Mouse (Mus musculus) lung, embryonic 15.5 days (tissue): ENCODE results near the gene Kirrel. TPM values are rescaled to one million over a fixed set of nuclear protein-coding genes. Genes with fewer than 3 reads are reported as not detected.
A peak's percentile ranks its signal among the peaks of the same experiment; 100 is the strongest.

Experiments used
- ATAC-seq: fragments of 200-750 bp; cut with Nextera tagmentation; 2 replicates; pipeline ENCODE4 v1.8.0; 2017; ENCODE audit warnings: moderate number of reproducible peaks, borderline replicate concordance; ENCODE audit not compliant: low FRiP score, low TSS enrichment; ENCODE audit errors: extremely low read depth
- H3K27ac ChIP-seq: fragments of 300-500 bp; sonication (generic); 2 replicates; pipeline ENCODE4 v1.5.1; 2015; ENCODE audit warnings: moderate library complexity, mild to moderate bottlenecking, inconsistent platforms
- H3K27me3 ChIP-seq: fragments of 300-500 bp; sonication (generic); 2 replicates; pipeline ENCODE4 v1.6.1; 2015; ENCODE audit warnings: inconsistent platforms
- H3K36me3 ChIP-seq: fragments of 300-500 bp; sonication (generic); 2 replicates; pipeline ENCODE4 v1.6.1; 2015; ENCODE audit warnings: inconsistent platforms
- H3K4me1 ChIP-seq: fragments of 300-500 bp; sonication (generic); 2 replicates; pipeline ENCODE4 v1.6.1; 2015; ENCODE audit warnings: inconsistent platforms
- H3K4me2 ChIP-seq: fragments of 300-500 bp; sonication (generic); 2 replicates; pipeline ENCODE4 v1.6.1; 2015; ENCODE audit warnings: inconsistent platforms, mild to moderate bottlenecking, moderate library complexity
- H3K4me3 ChIP-seq: fragments of 300-500 bp; sonication (generic); 2 replicates; pipeline ENCODE4 v1.5.1; 2015; ENCODE audit warnings: mild to moderate bottlenecking, inconsistent platforms
- H3K9ac ChIP-seq: fragments of 300-500 bp; sonication (generic); 2 replicates; pipeline ENCODE4 v1.6.1; 2015; ENCODE audit warnings: inconsistent platforms
- H3K9me3 ChIP-seq: fragments of 300-500 bp; sonication (generic); 2 replicates; pipeline ENCODE4 v1.6.1; 2016; ENCODE audit warnings: inconsistent platforms
- WGBS: fragments of 180-500 bp; shearing (Covaris S2); methylation state at CpG from one replicate; pipeline ENCODE4 v1.1.7; 2015; 5-methylcytosine and 5-hydroxymethylcytosine counted together
- polyA plus RNA-seq: library from polyadenylated mRNA; unstranded; fragments of >200 nt; fragmentation: Nextera tagmentation; extraction: Ambion mirVana; gene quantifications from 2 replicates; pipeline ENCODE4 v1.2.1, GENCODE M21; 2015

Gene Kirrel
- polyA plus RNA-seq, 1 experiment from 2014 or later = 20.7 TPM

DNA sequence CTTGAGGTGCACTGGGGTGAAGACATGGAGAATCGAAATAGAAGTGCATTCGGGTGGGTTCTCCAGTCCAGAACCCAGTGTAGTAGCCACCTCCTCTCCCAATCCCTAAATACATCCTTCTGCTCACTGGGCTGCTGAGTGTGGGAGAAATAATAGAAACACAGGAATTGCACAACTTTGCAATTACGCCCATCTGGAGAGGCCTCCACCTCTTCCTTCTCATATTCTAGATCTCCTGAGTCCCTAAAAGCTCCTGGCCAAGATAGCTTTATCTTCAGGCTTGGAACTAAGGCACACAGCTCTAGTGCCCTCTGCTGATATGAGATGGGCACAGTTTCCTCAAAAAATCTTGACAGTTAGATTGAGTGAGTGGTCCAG, 880 bp upstream of the Kirrel start:
- 32% methylated on average over 3 of the region's 3 CpGs for WGBS
- no peak for ATAC-seq
- Histone ChIP-seq H3K36me3 (no peaks in the 10 kb centered on the region), H3K4me2 (peak overlapping the region; percentile 85), H3K4me1 (peaks cover 37% of the 10 kb centered on the region), H3K4me3 (peak overlapping the region; percentile 75; the same call in 1 of the 2 replicates), H3K27me3 (no peaks in the 10 kb centered on the region), H3K9me3 (no peaks in the 10 kb centered on the region), H3K27ac (peak overlapping the region; percentile 91), H3K9ac (no peak overlapping the region)

DNA sequence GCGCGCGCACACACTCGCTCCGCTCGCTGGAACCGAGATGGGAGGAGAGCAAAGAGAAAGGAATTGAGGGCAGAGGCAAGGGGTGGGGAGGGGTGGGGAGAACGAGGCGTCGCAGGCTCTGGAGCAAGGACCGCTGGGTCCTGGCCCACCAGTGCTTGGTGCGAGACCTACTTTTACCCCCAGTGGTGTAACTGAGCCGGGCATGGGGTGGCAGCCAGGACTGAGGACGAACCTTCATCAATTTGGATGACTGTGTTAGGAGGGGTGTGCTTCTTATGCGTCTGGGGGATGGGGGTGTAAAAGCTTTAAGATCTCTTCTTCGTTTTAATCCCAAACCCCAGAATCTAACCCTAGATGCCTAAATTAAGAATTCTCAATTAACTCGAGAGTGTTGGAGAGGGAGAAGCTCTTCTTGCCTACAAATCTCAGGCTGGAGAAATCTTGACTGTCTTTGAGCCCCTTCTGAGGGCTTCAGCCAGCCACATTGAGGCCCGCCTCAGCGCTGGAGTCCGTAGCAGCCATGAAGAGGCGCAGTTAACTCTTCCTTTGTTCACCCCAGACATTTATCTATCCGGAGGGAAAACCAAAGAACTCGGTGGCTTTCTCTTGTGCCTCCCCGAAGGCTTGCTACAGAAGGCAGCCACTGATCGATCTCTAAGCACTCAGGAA, 356 bp upstream of the Kirrel start:
- Histone ChIP-seq H3K9me3 (no peaks in the 10 kb centered on the region), H3K4me2 (peak overlapping the region; percentile 85), H3K9ac (peak overlapping the region; percentile 68), H3K4me3 (peak overlapping the region; percentile 75), H3K36me3 (no peaks in the 10 kb centered on the region), H3K4me1 (peaks cover 41% of the 10 kb centered on the region), H3K27ac (peak overlapping the region; percentile 91), H3K27me3 (no peaks in the 10 kb centered on the region)
- WGBS = under 1% methylated on average over 25 of the region's 25 CpGs
- ATAC-seq = no peak; the same call in 1 of the 2 replicates

- H3K4me3 ChIP-seq = peak overlapping the region; percentile 75
- WGBS = 0% methylated on average over 8 of the region's 8 CpGs
- peaks cover 53% of the 10 kb centered on the region for H3K4me1 ChIP-seq
- H3K9ac ChIP-seq = peak overlapping the region; percentile 68
- H3K27ac ChIP-seq = peak overlapping the region; percentile 91
- H3K27me3 ChIP-seq = no peaks in the 10 kb centered on the region
- H3K36me3 ChIP-seq = no peaks in the 10 kb centered on the region
- ATAC-seq = no peak
- no peaks in the 10 kb centered on the region for H3K9me3 ChIP-seq
- peak overlapping the region; percentile 85 for H3K4me2 ChIP-seq
Observed at GRCm38 (mm10) chr3:87173486-87174085, 961 bp downstream of the Kirrel start.

DNA sequence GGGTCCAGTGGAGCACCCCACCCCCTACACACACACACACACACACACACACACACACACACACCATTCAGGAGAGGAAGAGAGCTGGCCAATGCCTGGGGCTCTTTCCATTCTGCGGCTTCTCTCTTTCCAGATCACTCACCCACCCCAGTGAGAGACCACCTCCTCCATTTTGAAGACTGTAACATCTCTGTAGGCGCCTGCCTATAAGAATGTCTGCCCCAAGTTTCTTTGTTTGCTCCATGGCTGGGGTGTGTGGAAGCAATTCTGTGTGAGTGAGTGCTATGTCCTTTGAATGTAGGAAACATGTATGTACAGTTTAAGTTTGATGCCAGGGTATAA, 1.5 kb downstream of the Kirrel start:
- Histone ChIP-seq H3K36me3 (no peaks in the 10 kb centered on the region), H3K27ac (peak overlapping the region; percentile 91), H3K4me3 (peak overlapping the region; percentile 75), H3K4me1 (peaks cover 57% of the 10 kb centered on the region), H3K9me3 (no peaks in the 10 kb centered on the region), H3K27me3 (no peaks in the 10 kb centered on the region), H3K9ac (peak overlapping the region; percentile 68), H3K4me2 (peak overlapping the region; percentile 85)
- WGBS = 3% methylated on average over 2 of the region's 2 CpGs
- ATAC-seq = no peak

DNA sequence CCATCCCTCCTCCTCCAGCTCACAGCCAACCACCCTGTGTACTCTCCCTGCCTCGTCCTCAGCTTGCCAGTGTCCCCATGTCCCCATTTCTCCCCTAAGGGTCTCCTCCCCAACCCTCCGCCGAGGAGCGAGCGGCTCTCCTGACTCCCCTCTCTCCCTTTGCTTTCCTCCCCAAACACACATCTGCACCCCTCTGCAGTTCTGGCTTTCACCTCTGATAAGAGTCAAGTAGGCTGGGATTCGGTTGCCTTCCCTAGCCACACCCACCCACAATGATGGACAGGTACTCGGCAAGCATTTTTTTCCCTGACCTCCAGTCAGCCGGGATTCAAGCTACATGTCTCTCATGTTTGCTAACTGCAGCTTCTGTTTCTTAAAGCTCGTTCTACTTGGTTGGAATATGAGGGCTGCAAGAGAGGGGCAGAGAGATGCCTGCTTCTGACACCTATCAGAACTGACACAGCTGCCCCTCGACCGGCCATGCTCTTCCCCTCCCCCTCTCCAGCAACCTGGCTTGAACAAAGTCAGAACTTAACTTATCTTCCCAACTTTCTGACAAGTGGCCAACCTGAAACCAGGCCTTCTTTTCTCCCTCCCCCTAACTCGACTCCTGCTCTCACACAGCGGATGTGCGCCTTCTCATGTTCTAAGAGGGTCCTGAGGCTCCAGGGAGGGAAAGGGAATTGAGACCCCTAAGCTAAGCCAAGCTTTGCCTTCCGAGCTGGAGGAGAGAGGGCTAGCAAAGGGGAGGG, 2.0 kb downstream of the Kirrel start:
- Histone ChIP-seq H3K9me3 (no peaks in the 10 kb centered on the region), H3K27me3 (no peaks in the 10 kb centered on the region), H3K36me3 (no peaks in the 10 kb centered on the region), H3K4me3 (peak overlapping the region; percentile 75), H3K4me1 (peaks cover 59% of the 10 kb centered on the region), H3K9ac (peak overlapping the region; percentile 68), H3K27ac (peak overlapping the region; percentile 91), H3K4me2 (peak overlapping the region; percentile 85)
- ATAC-seq = no peak
- WGBS = under 1% methylated on average over 14 of the region's 15 CpGs

GRCm38 (mm10) chr3:87171201-87172100, 3.1 kb downstream of the Kirrel start:
- Histone ChIP-seq H3K27me3 (no peaks in the 10 kb centered on the region), H3K4me1 (peaks cover 62% of the 10 kb centered on the region), H3K27ac (peak overlapping the region; percentile 91; the same call in 1 of the 2 replicates)

DNA sequence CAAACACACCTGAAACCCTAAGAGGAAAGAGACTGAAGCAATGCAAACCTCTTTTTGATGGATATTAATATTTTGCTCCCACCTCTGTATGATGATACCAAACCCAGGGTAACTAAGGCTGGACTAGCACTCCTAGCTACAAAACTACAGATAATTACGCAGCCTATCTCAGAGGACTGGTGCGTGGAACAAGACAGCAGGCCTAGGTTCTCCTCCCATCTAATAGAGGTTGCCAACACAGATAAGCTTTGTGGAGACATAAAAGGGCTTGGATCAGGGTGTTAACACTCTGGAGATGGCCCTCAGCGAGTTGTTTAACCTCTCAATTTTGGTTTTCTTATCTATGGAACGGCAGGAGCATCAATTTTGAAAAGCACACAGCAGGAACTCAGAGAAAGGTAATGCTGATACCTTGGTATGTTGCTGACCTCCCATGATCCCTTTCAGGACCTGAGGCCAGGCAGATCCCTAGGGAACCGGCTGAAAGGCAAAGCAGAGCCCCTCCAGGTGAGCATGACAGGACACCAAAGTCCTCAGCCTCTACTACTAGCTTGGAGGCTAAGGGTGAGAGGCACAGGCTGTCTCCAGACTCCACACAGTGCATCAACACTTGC, 5.0 kb downstream of the Kirrel start:
- WGBS = 41% methylated on average over 5 of the region's 5 CpGs
- H3K4me2 ChIP-seq = no peak overlapping the region
- no peaks in the 10 kb centered on the region for H3K9me3 ChIP-seq
- no peak overlapping the region for H3K4me3 ChIP-seq
- no peak overlapping the region for H3K9ac ChIP-seq
- no peak for ATAC-seq
- H3K27ac ChIP-seq = no peak overlapping the region
- H3K36me3 ChIP-seq = no peaks in the 10 kb centered on the region
- H3K4me1 ChIP-seq = peaks cover 67% of the 10 kb centered on the region
- no peaks in the 10 kb centered on the region for H3K27me3 ChIP-seq

More at GRCm38 (mm10) chr3:87171201-87172100, 3.1 kb downstream of the Kirrel start:
- 31% methylated on average over 12 of the region's 13 CpGs for WGBS
- Histone ChIP-seq H3K9ac (peak overlapping the region; percentile 68; the same call in 1 of the 2 replicates), H3K9me3 (no peaks in the 10 kb centered on the region), H3K4me2 (peak overlapping the region; percentile 85), H3K4me3 (peak overlapping the region; percentile 75), H3K36me3 (no peaks in the 10 kb centered on the region)
- ATAC-seq = no peak

GRCm38 (mm10) chr3:87168756-87169155, 5.8 kb downstream of the Kirrel start:
- 0 out of 2 replicates have a peak overlapping the region, but pooled peaks have one; percentile 2 for H3K27ac ChIP-seq
- no peaks in the 10 kb centered on the region for H3K9me3 ChIP-seq
- H3K9ac ChIP-seq = no peak overlapping the region
- 35% methylated on average over 7 of the region's 7 CpGs for WGBS
- H3K36me3 ChIP-seq = no peaks in the 10 kb centered on the region
- no peaks in the 10 kb centered on the region for H3K27me3 ChIP-seq
- H3K4me3 ChIP-seq = no peak overlapping the region
- no peak overlapping the region for H3K4me2 ChIP-seq
- no peak for ATAC-seq
- H3K4me1 ChIP-seq = peaks cover 74% of the 10 kb centered on the region

DNA sequence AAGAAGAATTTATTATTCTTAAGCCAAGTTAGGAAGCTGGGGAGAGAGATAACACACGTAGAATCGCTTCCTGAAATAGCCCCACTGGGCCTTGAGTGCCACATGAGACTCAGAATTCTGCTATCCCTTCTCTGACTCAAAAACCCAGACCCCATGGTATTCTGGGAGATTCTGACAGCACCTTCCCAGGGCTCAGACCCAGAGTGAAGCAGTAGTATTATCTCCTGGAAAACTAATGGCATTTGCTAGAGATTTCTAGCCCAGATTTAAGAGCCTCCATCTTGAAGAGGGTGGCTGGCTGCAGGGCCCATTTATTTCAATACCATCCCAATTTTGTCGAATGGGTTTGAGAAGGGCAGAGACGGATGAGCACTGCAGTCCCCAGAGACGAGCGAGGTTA, 6.9 kb downstream of the Kirrel start:
- Histone ChIP-seq H3K4me1 (peaks cover 79% of the 10 kb centered on the region), H3K4me2 (no peak overlapping the region), H3K36me3 (no peaks in the 10 kb centered on the region), H3K9ac (no peak overlapping the region), H3K27ac (no peak overlapping the region), H3K27me3 (no peaks in the 10 kb centered on the region), H3K4me3 (no peak overlapping the region), H3K9me3 (no peaks in the 10 kb centered on the region)
- whole genome bisulfite sequencing = 67% methylated on average over 6 of the region's 6 CpGs
- no peak for ATAC-seq

DNA sequence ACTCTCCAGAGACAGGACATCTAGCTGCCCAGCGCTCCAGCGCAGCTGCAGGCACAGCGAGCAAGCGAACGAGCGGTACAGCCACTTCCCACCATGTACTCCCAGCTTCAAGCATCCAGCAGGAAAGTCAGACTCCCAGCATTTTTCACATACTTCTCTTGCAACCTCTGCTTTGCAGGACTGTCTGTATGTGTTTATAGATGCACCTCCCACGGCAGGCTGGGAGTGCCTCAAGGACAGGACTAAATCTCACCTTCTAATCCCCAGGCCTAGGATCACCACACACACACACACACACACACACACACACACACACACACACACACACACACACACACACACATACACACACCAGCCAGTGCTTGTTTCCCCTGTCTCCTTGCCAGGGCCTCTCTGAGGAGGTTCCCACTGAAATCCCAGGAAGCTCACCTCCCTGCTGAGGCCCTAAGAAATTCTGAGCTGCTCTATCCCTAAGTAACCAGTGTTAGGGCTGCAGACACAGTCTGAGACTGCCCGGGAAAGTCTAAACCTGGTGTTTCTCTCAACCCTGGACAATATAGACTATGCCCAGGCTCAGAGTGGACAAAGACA, 9.2 kb downstream of the Kirrel start:
- Histone ChIP-seq H3K27me3 (no peaks in the 10 kb centered on the region), H3K9me3 (no peaks in the 10 kb centered on the region), H3K4me1 (peaks cover 69% of the 10 kb centered on the region), H3K36me3 (no peaks in the 10 kb centered on the region), H3K27ac (peak overlapping the region; percentile 19), H3K4me2 (no peak overlapping the region), H3K4me3 (no peak overlapping the region), H3K9ac (no peak overlapping the region)
- ATAC-seq = peak; percentile 36; the same call in 1 of the 2 replicates
- WGBS = 21% methylated on average over 8 of the region's 8 CpGs
